Mouse (Mus musculus) cerebellum, adult 2 months (tissue): ENCODE measurements around the gene Rapgef2.

ENCODE experiments used
- CTCF ChIP-seq: fragments of 200-500 bp; IDR thresholded peaks from 2 replicates; pipeline ENCODE4 v1.5.1; 2011; ENCODE audit warnings: low read depth, mild to moderate bottlenecking, control low read depth, low read length, moderate library complexity, borderline replicate concordance; ENCODE audit not compliant: insufficient read depth
- POLR2A ChIP-seq: fragments of 200-500 bp; IDR thresholded peaks from 2 replicates; pipeline ENCODE4 v1.6.1; 2011; ENCODE audit warnings: low read length, control low read depth, borderline replicate concordance; ENCODE audit not compliant: insufficient read depth

- no peak for TF ChIP-seq POLR2A
- TF ChIP-seq CTCF, result no peak
These were observed 262.5 kb downstream of the Rapgef2 start for GRCm38 (mm10) chr3:79023735-79024328.
